Mouse (Mus musculus): ENCODE data around the gene Plcl1. TPM values are rescaled to one million over a fixed set of nuclear protein-coding genes. Genes with fewer than 3 reads are reported as not detected.
"Not testable (repeated sequence)": the region's sequence is repeated elsewhere in the genome, so short reads cannot be mapped to it uniquely, and the experiment has no call there.

The Plcl1 gene
- polyA plus RNA-seq, 1 experiment from 2014 or later: 1.7 TPM

- Histone ChIP-seq H3K9me3 (no peaks in the 10 kb centered on the region), H3K4me3 (no peak overlapping the region), H3K27me3 (no peaks in the 10 kb centered on the region), H3K4me1 (no peaks in the 10 kb centered on the region), H3K4me2 (replicated peaks) (no peak overlapping the region), H3K36me3 (no peaks in the 10 kb centered on the region), H3K27ac (no peak overlapping the region), H3K9ac (no peak overlapping the region)
- no peak for ATAC-seq (ENCODE audit: insufficient number of reproducible peaks, insufficient read depth, low FRiP score, low TSS enrichment)
- 59% methylated on average over 6 of the region's 6 CpGs for WGBS
Observed at GRCm38 (mm10) chr1:55489355-55489754, 83.6 kb downstream of the Plcl1 start.

GRCm38 (mm10) chr1:55499872-55500271 is 94.2 kb downstream of the Plcl1 start:
- H3K27me3 ChIP-seq: no peaks in the 10 kb centered on the region
- H3K4me3 ChIP-seq: no peak overlapping the region
- no peaks in the 10 kb centered on the region for H3K4me1 ChIP-seq
- no peaks in the 10 kb centered on the region for H3K9me3 ChIP-seq
- ATAC-seq (ENCODE audit: insufficient number of reproducible peaks, insufficient read depth, low FRiP score, low TSS enrichment): no peak
- no peak overlapping the region for H3K4me2 ChIP-seq (replicated peaks)
- no peak overlapping the region for H3K27ac ChIP-seq
- 63% methylated on average over 1 of the region's 1 CpGs for WGBS
- no peaks in the 10 kb centered on the region for H3K36me3 ChIP-seq
- H3K9ac ChIP-seq: no peak overlapping the region

GRCm38 (mm10) chr1:55500981-55501682 is 95.4 kb downstream of the Plcl1 start:
- Histone ChIP-seq H3K9ac (no peak overlapping the region), H3K4me1 (no peaks in the 10 kb centered on the region), H3K36me3 (no peaks in the 10 kb centered on the region), H3K4me2 (replicated peaks) (no peak overlapping the region), H3K27me3 (no peaks in the 10 kb centered on the region), H3K27ac (no peak overlapping the region), H3K4me3 (no peak overlapping the region), H3K9me3 (no peaks in the 10 kb centered on the region)
- ATAC-seq (ENCODE audit: insufficient number of reproducible peaks, insufficient read depth, low FRiP score, low TSS enrichment): peak; percentile 41; the same call in 1 of the 2 replicates
- 76% methylated on average over 2 of the region's 2 CpGs for WGBS

- 84% methylated on average over 4 of the region's 4 CpGs for WGBS
- H3K27me3 ChIP-seq: no peaks in the 10 kb centered on the region
- H3K4me2 ChIP-seq (replicated peaks): no peak overlapping the region
- no peak overlapping the region for H3K27ac ChIP-seq
- no peak for ATAC-seq (ENCODE audit: insufficient number of reproducible peaks, insufficient read depth, low FRiP score, low TSS enrichment)
- no peaks in the 10 kb centered on the region for H3K9me3 ChIP-seq
- H3K9ac ChIP-seq: no peak overlapping the region
- H3K36me3 ChIP-seq: no peaks in the 10 kb centered on the region
- no peak overlapping the region for H3K4me3 ChIP-seq
- H3K4me1 ChIP-seq: no peaks in the 10 kb centered on the region
Observed at GRCm38 (mm10) chr1:55505811-55506210, 100.1 kb downstream of the Plcl1 start.

GRCm38 (mm10) chr1:55507061-55507460 is 101.3 kb downstream of the Plcl1 start:
- Histone ChIP-seq H3K9ac (no peak overlapping the region), H3K4me3 (no peak overlapping the region), H3K36me3 (no peaks in the 10 kb centered on the region), H3K4me1 (no peaks in the 10 kb centered on the region), H3K9me3 (no peaks in the 10 kb centered on the region), H3K27me3 (no peaks in the 10 kb centered on the region), H3K4me2 (replicated peaks) (no peak overlapping the region), H3K27ac (no peak overlapping the region)
- WGBS: 65% methylated on average over 6 of the region's 6 CpGs
- ATAC-seq (ENCODE audit: insufficient number of reproducible peaks, insufficient read depth, low FRiP score, low TSS enrichment): no peak

GRCm38 (mm10) chr1:55509587-55509986 is 103.9 kb downstream of the Plcl1 start:
- Histone ChIP-seq H3K9me3 (no peaks in the 10 kb centered on the region), H3K4me2 (replicated peaks) (no peak overlapping the region), H3K9ac (no peak overlapping the region), H3K4me3 (no peak overlapping the region), H3K4me1 (no peaks in the 10 kb centered on the region), H3K27me3 (no peaks in the 10 kb centered on the region), H3K36me3 (no peaks in the 10 kb centered on the region), H3K27ac (no peak overlapping the region)
- 90% methylated on average over 1 of the region's 1 CpGs for WGBS
- no peak for ATAC-seq (ENCODE audit: insufficient number of reproducible peaks, insufficient read depth, low FRiP score, low TSS enrichment)

GRCm38 (mm10) chr1:55512165-55512564 is 106.4 kb downstream of the Plcl1 start:
- no peak for ATAC-seq (ENCODE audit: insufficient number of reproducible peaks, insufficient read depth, low FRiP score, low TSS enrichment)
- 63% methylated on average over 3 of the region's 3 CpGs for WGBS
- no peak overlapping the region for H3K27ac ChIP-seq
- H3K4me2 ChIP-seq (replicated peaks): no peak overlapping the region
- H3K9me3 ChIP-seq: no peaks in the 10 kb centered on the region
- H3K27me3 ChIP-seq: no peaks in the 10 kb centered on the region
- H3K4me3 ChIP-seq: no peak overlapping the region
- no peak overlapping the region for H3K9ac ChIP-seq
- no peaks in the 10 kb centered on the region for H3K4me1 ChIP-seq
- no peaks in the 10 kb centered on the region for H3K36me3 ChIP-seq

- not testable (repeated sequence) for H3K4me3 ChIP-seq; H3K4me1 ChIP-seq; ATAC-seq (ENCODE audit: insufficient number of reproducible peaks, insufficient read depth, low FRiP score, low TSS enrichment); H3K9ac ChIP-seq; H3K36me3 ChIP-seq; H3K4me2 ChIP-seq (replicated peaks); H3K9me3 ChIP-seq; H3K27ac ChIP-seq; H3K27me3 ChIP-seq
- no CpG with 5 or more reads among the region's 2 CpGs for WGBS
Observed at GRCm38 (mm10) chr1:55512799-55513198, 107.1 kb downstream of the Plcl1 start.

- Histone ChIP-seq H3K9me3 (no peaks in the 10 kb centered on the region), H3K4me3 (no peak overlapping the region), H3K27me3 (no peaks in the 10 kb centered on the region), H3K4me2 (replicated peaks) (no peak overlapping the region), H3K36me3 (no peaks in the 10 kb centered on the region), H3K9ac (no peak overlapping the region), H3K4me1 (no peaks in the 10 kb centered on the region), H3K27ac (no peak overlapping the region)
- ATAC-seq (ENCODE audit: insufficient number of reproducible peaks, insufficient read depth, low FRiP score, low TSS enrichment): no peak
Observed at GRCm38 (mm10) chr1:55517182-55517581, 111.5 kb downstream of the Plcl1 start.

- 57% methylated on average over 1 of the region's 1 CpGs for WGBS
- no peaks in the 10 kb centered on the region for H3K4me1 ChIP-seq
- H3K4me3 ChIP-seq: no peak overlapping the region
- no peak overlapping the region for H3K4me2 ChIP-seq (replicated peaks)
- no peak overlapping the region for H3K9ac ChIP-seq
- H3K36me3 ChIP-seq: no peaks in the 10 kb centered on the region
- no peak for ATAC-seq (ENCODE audit: insufficient number of reproducible peaks, insufficient read depth, low FRiP score, low TSS enrichment)
- H3K9me3 ChIP-seq: no peaks in the 10 kb centered on the region
- H3K27me3 ChIP-seq: no peaks in the 10 kb centered on the region
- no peak overlapping the region for H3K27ac ChIP-seq
Observed at GRCm38 (mm10) chr1:55523966-55524365, 118.2 kb downstream of the Plcl1 start.

GRCm38 (mm10) chr1:55525100-55525499 is 119.4 kb downstream of the Plcl1 start:
- Histone ChIP-seq H3K27ac (no peak overlapping the region), H3K9me3 (no peaks in the 10 kb centered on the region), H3K4me3 (no peak overlapping the region), H3K36me3 (no peaks in the 10 kb centered on the region), H3K27me3 (no peaks in the 10 kb centered on the region), H3K9ac (no peak overlapping the region), H3K4me2 (replicated peaks) (no peak overlapping the region), H3K4me1 (no peaks in the 10 kb centered on the region)
- 72% methylated on average over 5 of the region's 5 CpGs for WGBS
- ATAC-seq (ENCODE audit: insufficient number of reproducible peaks, insufficient read depth, low FRiP score, low TSS enrichment): no peak

GRCm38 (mm10) chr1:55525748-55526147 is 120.0 kb downstream of the Plcl1 start:
- H3K4me3 ChIP-seq: no peak overlapping the region
- no peaks in the 10 kb centered on the region for H3K36me3 ChIP-seq
- no peaks in the 10 kb centered on the region for H3K9me3 ChIP-seq
- ATAC-seq (ENCODE audit: insufficient number of reproducible peaks, insufficient read depth, low FRiP score, low TSS enrichment): no peak
- H3K4me2 ChIP-seq (replicated peaks): no peak overlapping the region
- H3K27me3 ChIP-seq: no peaks in the 10 kb centered on the region
- H3K27ac ChIP-seq: no peak overlapping the region
- no peaks in the 10 kb centered on the region for H3K4me1 ChIP-seq
- no peak overlapping the region for H3K9ac ChIP-seq
- 91% methylated on average over 2 of the region's 2 CpGs for WGBS
